Mouse (Mus musculus) forebrain, embryonic 10.5 days (tissue): ENCODE measurements around the gene Cspg4. TPM values are rescaled to one million over a fixed set of nuclear protein-coding genes. Genes with fewer than 3 reads are reported as not detected.

Experiments used
- DNase-seq: peaks from one replicate; pipeline ENCODE4 v3.0.0-alpha.2; 2017; ENCODE audit warnings: low spot score; ENCODE audit errors: extremely low spot score
- H3K27ac ChIP-seq: fragments of 300-500 bp; sonication (generic); 2 replicates; pipeline ENCODE4 v1.5.1; 2016; ENCODE audit warnings: mild to moderate bottlenecking
- H3K27me3 ChIP-seq: fragments of 300-500 bp; sonication (generic); 2 replicates; pipeline ENCODE4 v1.6.1; 2016; ENCODE audit warnings: mild to moderate bottlenecking; ENCODE audit not compliant: poor library complexity, severe bottlenecking
- H3K36me3 ChIP-seq: fragments of 300-500 bp; sonication (generic); replicated peaks from 2 replicates; pipeline ENCODE4 v1.6.1; 2016; ENCODE audit warnings: mild to moderate bottlenecking, moderate library complexity
- H3K4me1 ChIP-seq: fragments of 300-500 bp; sonication (generic); 2 replicates; pipeline ENCODE4 v1.6.1; 2016
- H3K4me3 ChIP-seq: fragments of 300-500 bp; sonication (generic); 2 replicates; pipeline ENCODE4 v1.5.1; 2016; ENCODE audit warnings: mild to moderate bottlenecking, moderate library complexity
- H3K9me3 ChIP-seq: fragments of 300-500 bp; sonication (generic); 2 replicates; pipeline ENCODE4 v1.6.1; 2016; ENCODE audit warnings: mild to moderate bottlenecking, moderate library complexity
- WGBS: fragments of 180-500 bp; shearing (Covaris S2); methylation state at CpG from one replicate; pipeline ENCODE4 v1.1.7; 2016; 5-methylcytosine and 5-hydroxymethylcytosine counted together
- polyA plus RNA-seq: library from polyadenylated mRNA; unstranded; fragments of >200 nt; fragmentation: Nextera tagmentation; extraction: Ambion mirVana; gene quantifications from 2 replicates; pipeline ENCODE4 v1.2.1, GENCODE M21; 2016

Cspg4 gene
- polyA plus RNA-seq, 1 experiment from 2014 or later: 0.88 TPM

DNA sequence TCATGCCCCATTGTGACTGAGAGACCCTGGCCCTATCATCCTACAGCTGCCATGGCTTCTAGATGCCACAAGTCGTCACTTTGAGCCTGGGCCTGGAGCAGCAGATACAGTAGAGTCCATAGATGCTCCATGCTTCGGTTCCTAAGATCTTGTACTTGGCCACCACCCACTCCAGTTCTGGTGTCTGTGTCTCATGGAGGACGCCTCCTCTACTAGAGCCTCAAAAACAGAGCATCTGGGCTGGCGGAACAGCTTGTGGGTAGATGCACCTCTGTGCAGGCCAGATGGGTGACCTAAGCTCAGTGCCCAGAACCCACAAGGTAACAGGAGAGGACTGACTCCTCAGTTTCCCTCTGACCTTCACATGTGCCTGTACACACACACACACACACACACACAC lies 19.5 kb downstream of the Cspg4 start:
- no peaks in the 10 kb centered on the region for H3K27me3 ChIP-seq
- no peak overlapping the region for H3K27ac ChIP-seq
- no peaks in the 10 kb centered on the region for H3K36me3 ChIP-seq
- no peak for DNase-seq
- H3K4me3 ChIP-seq: no peak overlapping the region
- H3K9me3 ChIP-seq: no peaks in the 10 kb centered on the region
- 76% methylated on average over 4 of the region's 4 CpGs for WGBS
- H3K4me1 ChIP-seq: peaks cover 8% of the 10 kb centered on the region

DNA sequence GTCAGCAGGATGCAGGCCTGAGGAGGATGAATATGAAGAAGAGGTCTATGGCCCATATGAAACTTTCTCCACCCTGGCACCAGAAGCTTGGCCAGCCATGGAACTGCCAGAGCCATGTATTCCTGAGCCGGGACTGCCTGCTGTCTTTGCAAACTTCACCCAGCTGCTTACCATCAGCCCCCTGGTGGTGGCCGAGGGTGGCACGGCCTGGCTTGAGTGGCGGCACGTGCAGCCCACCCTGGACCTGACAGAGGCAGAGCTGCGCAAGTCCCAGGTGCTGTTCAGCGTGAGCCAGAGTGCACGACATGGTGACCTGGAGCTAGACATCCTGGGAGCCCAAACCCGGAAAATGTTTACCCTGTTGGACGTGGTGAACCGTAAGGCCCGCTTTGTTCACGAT lies 21.3 kb downstream of the Cspg4 start:
- Histone ChIP-seq H3K27ac (no peak overlapping the region), H3K27me3 (peaks cover 13% of the 10 kb centered on the region), H3K36me3 (no peaks in the 10 kb centered on the region), H3K9me3 (no peaks in the 10 kb centered on the region), H3K4me3 (no peak overlapping the region), H3K4me1 (peaks cover 13% of the 10 kb centered on the region)
- WGBS: 66% methylated on average over 13 of the region's 13 CpGs
- no peak for DNase-seq

DNA sequence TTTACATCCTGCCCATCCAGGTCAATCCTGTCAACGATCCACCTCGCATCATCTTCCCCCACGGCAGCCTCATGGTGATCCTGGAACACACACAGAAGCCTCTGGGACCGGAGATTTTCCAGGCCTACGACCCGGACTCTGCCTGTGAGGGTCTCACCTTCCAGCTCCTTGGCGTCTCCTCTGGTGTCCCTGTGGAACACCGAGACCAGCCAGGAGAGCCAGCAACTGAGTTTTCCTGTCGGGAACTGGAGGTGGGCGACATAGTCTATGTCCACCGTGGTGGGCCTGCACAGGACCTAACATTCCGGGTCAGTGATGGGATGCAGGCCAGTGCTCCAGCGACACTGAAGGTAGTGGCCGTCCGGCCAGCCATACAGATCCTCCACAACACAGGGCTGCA lies 21.8 kb downstream of the Cspg4 start:
- Histone ChIP-seq H3K27ac (no peak overlapping the region), H3K4me1 (peaks cover 12% of the 10 kb centered on the region), H3K27me3 (peaks cover 13% of the 10 kb centered on the region), H3K4me3 (no peak overlapping the region), H3K36me3 (no peaks in the 10 kb centered on the region), H3K9me3 (no peaks in the 10 kb centered on the region)
- DNase-seq: no peak
- 92% methylated on average over 15 of the region's 15 CpGs for WGBS

DNA sequence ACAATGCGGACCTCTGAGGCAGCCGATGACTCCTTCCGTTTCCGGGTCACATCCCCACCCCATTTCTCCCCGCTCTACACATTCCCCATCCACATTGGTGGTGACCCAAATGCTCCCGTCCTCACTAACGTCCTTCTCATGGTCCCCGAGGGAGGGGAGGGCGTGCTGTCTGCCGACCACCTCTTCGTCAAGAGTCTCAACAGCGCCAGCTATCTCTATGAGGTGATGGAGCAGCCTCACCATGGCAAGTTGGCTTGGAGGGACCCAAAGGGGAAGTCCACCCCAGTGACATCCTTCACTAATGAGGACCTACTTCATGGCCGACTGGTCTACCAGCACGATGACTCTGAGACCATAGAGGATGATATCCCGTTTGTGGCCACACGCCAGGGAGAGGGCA lies 22.7 kb downstream of the Cspg4 start:
- Histone ChIP-seq H3K27ac (no peak overlapping the region), H3K36me3 (no peaks in the 10 kb centered on the region), H3K27me3 (peaks cover 22% of the 10 kb centered on the region), H3K9me3 (no peaks in the 10 kb centered on the region), H3K4me3 (no peak overlapping the region), H3K4me1 (peaks cover 12% of the 10 kb centered on the region)
- no peak for DNase-seq
- 95% methylated on average over 16 of the region's 16 CpGs for WGBS

DNA sequence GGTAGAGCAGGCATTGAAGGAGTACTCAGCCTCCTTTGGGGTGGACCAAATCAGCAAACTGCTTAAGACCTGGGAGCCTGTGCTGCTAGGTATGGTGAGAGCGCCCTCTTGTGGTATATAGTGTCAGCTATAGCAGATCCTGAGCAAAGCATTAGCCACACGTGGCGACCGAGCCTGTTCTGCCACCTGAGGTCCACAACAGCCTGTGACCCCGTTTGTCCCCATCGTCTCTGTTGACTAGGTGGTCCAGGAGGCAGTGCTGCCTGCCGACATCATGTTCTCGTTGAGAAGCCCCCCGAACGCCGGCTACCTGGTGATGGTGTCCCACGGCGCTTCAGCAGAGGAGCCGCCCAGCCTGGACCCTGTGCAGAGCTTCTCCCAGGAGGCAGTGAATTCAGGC lies 25.0 kb downstream of the Cspg4 start:
- Histone ChIP-seq H3K9me3 (no peaks in the 10 kb centered on the region), H3K4me1 (peaks cover 24% of the 10 kb centered on the region), H3K27me3 (peaks cover 30% of the 10 kb centered on the region), H3K4me3 (peak overlapping the region; percentile 48), H3K36me3 (no peaks in the 10 kb centered on the region), H3K27ac (0 out of 2 replicates have a peak overlapping the region, but pooled peaks have one; percentile 44)
- DNase-seq: peak; percentile 76
- 6% methylated on average over 14 of the region's 14 CpGs for WGBS

DNA sequence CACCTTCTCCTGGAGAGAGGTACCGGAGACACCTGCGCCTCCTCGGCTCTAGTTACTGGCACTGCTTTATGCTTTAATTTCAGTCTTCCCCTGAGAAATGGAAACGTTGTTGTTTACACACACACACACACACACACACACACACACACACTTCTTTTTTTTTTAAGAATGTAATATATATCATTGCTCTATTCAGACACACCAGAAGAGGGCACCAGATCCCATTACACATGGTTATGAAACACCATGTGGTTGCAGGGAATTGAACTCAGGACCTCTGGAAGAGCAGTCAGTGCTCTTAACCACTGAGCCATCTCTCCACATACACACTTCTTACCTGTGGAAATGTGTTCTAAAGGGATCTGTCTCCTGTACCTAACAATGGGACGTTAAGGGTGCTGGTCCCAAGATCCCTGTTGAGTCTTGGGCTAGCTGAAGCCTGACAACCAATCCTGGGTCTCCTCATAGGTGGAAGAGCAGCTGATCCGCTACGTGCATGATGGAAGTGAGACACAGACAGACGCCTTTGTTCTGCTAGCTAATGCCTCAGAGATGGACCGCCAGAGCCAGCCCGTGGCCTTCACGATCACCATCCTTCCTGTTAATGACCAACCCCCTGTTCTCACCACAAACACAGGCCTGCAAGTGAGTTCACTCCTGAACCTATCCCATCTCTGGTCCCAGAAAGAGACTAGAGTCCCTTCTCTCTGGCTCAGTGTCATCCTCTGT lies 25.9 kb downstream of the Cspg4 start:
- Histone ChIP-seq H3K4me1 (peaks cover 24% of the 10 kb centered on the region), H3K9me3 (no peaks in the 10 kb centered on the region), H3K4me3 (peak overlapping the region; percentile 48), H3K27me3 (peaks cover 30% of the 10 kb centered on the region), H3K36me3 (no peaks in the 10 kb centered on the region), H3K27ac (no peak overlapping the region)
- DNase-seq: no peak
- WGBS: 78% methylated on average over 11 of the region's 11 CpGs

DNA sequence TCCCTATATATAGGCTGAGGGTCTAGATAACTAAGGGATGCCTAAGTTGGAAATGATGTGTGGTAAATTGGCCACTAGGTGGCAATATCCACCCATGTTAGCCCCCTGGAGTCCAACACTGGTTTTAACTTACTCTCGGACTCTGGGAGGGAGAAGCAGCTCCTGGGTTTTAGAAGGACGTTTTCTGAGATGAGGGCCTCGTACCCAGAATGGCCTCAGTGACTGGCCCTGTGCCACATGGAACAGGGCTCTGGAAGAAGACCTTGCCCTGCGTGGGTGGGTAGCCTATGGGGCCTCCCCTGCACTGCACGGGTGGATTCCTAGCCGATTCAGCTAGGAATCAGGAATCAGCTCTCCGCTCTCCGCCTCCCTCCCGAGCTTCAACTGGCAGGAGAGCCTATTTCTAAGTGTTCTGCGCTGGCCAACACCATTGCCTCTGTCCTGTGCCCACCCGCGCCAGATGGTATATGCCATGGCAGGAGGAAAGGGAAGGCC lies 26.7 kb downstream of the Cspg4 start:
- WGBS: 35% methylated on average over 12 of the region's 12 CpGs

DNA sequence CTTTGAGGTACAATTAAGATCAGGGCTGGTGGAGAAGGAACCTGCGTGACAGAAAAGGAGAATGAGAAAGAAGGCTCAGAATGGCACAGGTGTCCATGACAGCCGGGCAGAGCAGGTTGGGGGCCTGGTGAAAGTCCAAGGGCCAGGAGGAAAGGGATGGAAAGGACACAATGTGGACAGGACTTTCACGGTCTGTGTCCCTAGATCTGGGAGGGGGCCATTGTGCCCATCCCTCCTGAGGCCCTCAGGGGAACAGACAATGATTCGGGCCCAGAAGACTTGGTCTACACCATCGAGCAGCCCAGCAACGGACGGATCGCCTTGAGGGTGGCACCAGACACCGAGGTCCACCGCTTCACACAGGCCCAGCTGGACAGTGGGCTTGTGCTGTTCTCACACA lies 27.3 kb downstream of the Cspg4 start:
- no peak overlapping the region for H3K4me3 ChIP-seq
- WGBS: 82% methylated on average over 10 of the region's 10 CpGs
- H3K36me3 ChIP-seq: no peaks in the 10 kb centered on the region

More for the DNA sequence above, 26.7 kb downstream of the Cspg4 start:
- no peaks in the 10 kb centered on the region for H3K36me3 ChIP-seq
- H3K4me1 ChIP-seq: peaks cover 24% of the 10 kb centered on the region
- peak; percentile 71 for DNase-seq
- no peaks in the 10 kb centered on the region for H3K9me3 ChIP-seq
- peak overlapping the region; percentile 42 for H3K27ac ChIP-seq
- H3K4me3 ChIP-seq: peak overlapping the region; percentile 28
- peaks cover 30% of the 10 kb centered on the region for H3K27me3 ChIP-seq

DNA sequence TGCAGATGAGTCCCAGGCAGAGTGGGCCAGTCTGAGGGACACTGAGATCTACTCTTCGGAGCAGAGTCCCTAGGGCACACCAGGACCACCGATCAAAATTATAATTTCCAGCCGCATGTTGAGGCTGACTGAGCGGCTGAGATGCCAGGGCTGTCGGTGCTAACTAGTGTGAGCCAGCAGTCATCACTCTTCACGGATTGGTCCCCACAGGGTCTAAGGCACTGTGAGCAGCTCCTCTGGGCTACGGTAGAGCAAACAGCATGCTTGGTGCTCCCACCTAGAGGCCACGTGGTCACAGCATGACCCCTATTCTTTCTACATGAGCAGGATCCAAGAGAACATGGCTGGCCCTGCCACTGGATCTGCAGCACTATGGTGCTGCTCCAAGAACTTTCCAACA lies 28.5 kb downstream of the Cspg4 start:
- Histone ChIP-seq H3K4me3 (no peak overlapping the region), H3K27ac (peak overlapping the region; percentile 51), H3K9me3 (no peaks in the 10 kb centered on the region), H3K27me3 (peaks cover 30% of the 10 kb centered on the region), H3K36me3 (no peaks in the 10 kb centered on the region), H3K4me1 (peaks cover 24% of the 10 kb centered on the region)
- no peak for DNase-seq
- WGBS: 66% methylated on average over 8 of the region's 8 CpGs

More for the DNA sequence above, 27.3 kb downstream of the Cspg4 start:
- Histone ChIP-seq H3K4me1 (peaks cover 24% of the 10 kb centered on the region), H3K9me3 (no peaks in the 10 kb centered on the region), H3K27ac (peak overlapping the region; percentile 42; the same call in 1 of the 2 replicates), H3K27me3 (peaks cover 30% of the 10 kb centered on the region)
- no peak for DNase-seq

DNA sequence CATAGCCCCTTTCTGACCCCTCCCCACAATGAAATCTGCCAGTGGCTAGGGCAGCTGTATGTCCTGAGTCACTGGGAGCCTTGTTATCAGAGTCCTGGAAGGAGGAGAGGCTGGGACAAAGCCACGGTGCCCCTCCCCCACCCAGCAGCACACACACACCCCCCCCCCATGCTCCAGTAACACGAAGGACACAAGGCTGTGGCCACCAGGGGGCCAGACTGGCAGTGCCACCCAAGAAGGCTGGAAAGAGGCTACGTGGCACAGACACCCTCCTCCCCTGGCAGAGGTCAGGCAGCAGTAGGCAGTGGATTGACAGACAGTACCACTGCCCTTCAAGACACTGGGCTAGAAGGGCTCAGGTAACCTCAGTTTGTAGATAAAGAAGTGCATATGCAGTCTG lies 29.2 kb downstream of the Cspg4 start:
- no peak for DNase-seq
- Histone ChIP-seq H3K4me1 (peaks cover 24% of the 10 kb centered on the region), H3K4me3 (no peak overlapping the region), H3K27me3 (peaks cover 30% of the 10 kb centered on the region), H3K27ac (peak overlapping the region; percentile 51), H3K9me3 (no peaks in the 10 kb centered on the region), H3K36me3 (no peaks in the 10 kb centered on the region)
- 20% methylated on average over 3 of the region's 3 CpGs for WGBS

DNA sequence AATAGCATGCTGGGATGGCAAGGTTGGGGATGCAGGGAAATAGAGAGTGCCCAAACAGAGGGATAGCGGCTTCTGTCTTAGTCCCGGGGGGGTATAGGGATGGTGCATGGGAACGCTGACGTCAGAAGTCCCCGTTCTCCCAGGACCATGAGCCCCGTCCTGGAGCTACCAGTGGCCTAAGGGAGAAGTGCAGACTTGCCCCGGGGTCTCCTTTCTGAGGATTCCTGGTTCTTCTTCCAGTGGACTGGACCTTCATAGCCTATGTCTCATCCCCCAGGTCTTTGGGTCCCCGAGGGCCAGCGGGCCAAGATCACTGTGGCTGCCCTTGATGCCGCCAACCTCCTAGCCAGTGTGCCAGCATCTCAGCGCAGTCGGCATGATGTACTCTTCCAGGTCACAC lies 31.9 kb downstream of the Cspg4 start:
- peaks cover 15% of the 10 kb centered on the region for H3K27me3 ChIP-seq
- no peak overlapping the region for H3K4me3 ChIP-seq
- 92% methylated on average over 12 of the region's 12 CpGs for WGBS
- no peak overlapping the region for H3K27ac ChIP-seq
- DNase-seq: no peak
- no peaks in the 10 kb centered on the region for H3K9me3 ChIP-seq
- H3K4me1 ChIP-seq: peaks cover 28% of the 10 kb centered on the region
- H3K36me3 ChIP-seq: no peaks in the 10 kb centered on the region

DNA sequence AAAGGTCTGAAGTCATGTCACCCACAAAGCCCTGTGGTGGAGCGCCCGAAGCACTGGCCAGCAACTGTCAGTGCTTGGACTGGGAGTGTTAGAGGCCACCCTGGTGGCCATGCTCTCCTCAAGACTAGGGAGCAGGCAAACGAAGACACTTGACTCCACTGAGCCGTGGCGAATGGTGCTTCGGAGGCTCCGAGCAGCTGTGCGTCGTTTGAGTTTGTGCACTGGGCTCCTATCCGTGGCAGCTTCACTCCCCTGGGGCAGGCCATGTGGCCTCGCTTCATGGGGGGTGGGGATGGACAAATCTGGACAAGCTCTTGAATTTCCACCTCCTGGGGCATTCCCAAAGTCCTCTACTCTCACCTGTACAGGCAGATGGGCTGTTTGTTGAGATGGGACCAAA lies 34.6 kb downstream of the Cspg4 start:
- DNase-seq: no peak
- Histone ChIP-seq H3K36me3 (no peaks in the 10 kb centered on the region), H3K9me3 (no peaks in the 10 kb centered on the region), H3K27ac (no peak overlapping the region), H3K4me3 (no peak overlapping the region), H3K4me1 (peaks cover 15% of the 10 kb centered on the region; the same call in 1 of the 2 replicates), H3K27me3 (no peaks in the 10 kb centered on the region)
- whole genome bisulfite sequencing: 78% methylated on average over 11 of the region's 11 CpGs

DNA sequence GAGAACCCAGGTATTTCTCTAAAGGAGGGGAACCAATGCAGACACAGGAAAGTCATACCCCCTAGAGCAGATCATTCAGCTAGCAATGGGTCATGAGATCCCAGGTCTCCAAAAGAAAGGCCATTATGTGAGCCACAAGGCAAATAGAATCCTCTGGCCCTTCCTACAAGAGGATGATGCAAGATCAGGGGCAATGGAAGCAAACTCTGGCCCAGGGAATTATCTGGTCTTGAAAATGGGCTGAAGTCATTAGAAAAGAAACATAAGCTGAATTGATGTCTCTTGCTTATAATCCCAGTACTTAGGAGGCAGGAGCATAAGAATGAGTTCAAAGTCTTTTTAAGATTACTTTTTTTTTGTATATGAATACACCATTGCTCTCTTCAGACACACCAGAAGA lies 35.2 kb downstream of the Cspg4 start:
- Histone ChIP-seq H3K4me1 (peaks cover 15% of the 10 kb centered on the region; the same call in 1 of the 2 replicates), H3K27ac (no peak overlapping the region), H3K9me3 (no peaks in the 10 kb centered on the region), H3K27me3 (no peaks in the 10 kb centered on the region), H3K4me3 (no peak overlapping the region), H3K36me3 (no peaks in the 10 kb centered on the region)
- no peak for DNase-seq
